Mouse (Mus musculus): ENCODE results near the gene Ceacam19.
A peak's percentile ranks its signal among the peaks of the same experiment; 100 is the strongest.
"Not testable (repeated sequence)": the region's sequence is repeated elsewhere in the genome, so short reads cannot be mapped to it uniquely, and the experiment has no call there.

Gene Ceacam19

GRCm38 (mm10) chr7:19887849-19888248, at the start of gene Ceacam19:
Ceacam19 (minus strand) TSS chr7:19887965.
- DNase-seq, result no peak

- no peak for DNase-seq
Measured at GRCm38 (mm10) chr7:19937229-19937821, 49.6 kb upstream of the Ceacam19 start.

GRCm38 (mm10) chr7:19935961-19936360, 48.2 kb upstream of the Ceacam19 start:
- DNase-seq, result no peak

- DNase-seq, result no peak
Measured at GRCm38 (mm10) chr7:19935171-19935751, 47.5 kb upstream of the Ceacam19 start.

- peak; percentile 61 to 64 for DNase-seq
Measured at GRCm38 (mm10) chr7:19932877-19933809, 45.4 kb upstream of the Ceacam19 start.

- DNase-seq, result peak in 1 of 2 experiments; percentile 23
Measured at GRCm38 (mm10) chr7:19932133-19932876, 44.5 kb upstream of the Ceacam19 start.

- not testable (repeated sequence) for DNase-seq
Measured at GRCm38 (mm10) chr7:19930481-19930880, 42.7 kb upstream of the Ceacam19 start.

- no peak for DNase-seq
Measured at GRCm38 (mm10) chr7:19928486-19928885, 40.7 kb upstream of the Ceacam19 start.

GRCm38 (mm10) chr7:19926849-19927480, 39.2 kb upstream of the Ceacam19 start:
- no peak for DNase-seq

GRCm38 (mm10) chr7:19925376-19925775, 37.6 kb upstream of the Ceacam19 start:
- peak in 1 of 2 experiments; percentile 11 for DNase-seq

GRCm38 (mm10) chr7:19923797-19924196, 36.0 kb upstream of the Ceacam19 start:
- no peak for DNase-seq

- no peak for DNase-seq
Measured at GRCm38 (mm10) chr7:19923354-19923753, 35.6 kb upstream of the Ceacam19 start.

GRCm38 (mm10) chr7:19920506-19921261, 32.9 kb upstream of the Ceacam19 start, which contains the start of gene Pvr:
Pvr (minus strand) TSS chr7:19921160.
- peak; percentile 63 to 66 for DNase-seq

GRCm38 (mm10) chr7:19920166-19920505, 32.4 kb upstream of the Ceacam19 start:
- no peak for DNase-seq

GRCm38 (mm10) chr7:19914558-19914957, 26.8 kb upstream of the Ceacam19 start:
- no peak for DNase-seq

GRCm38 (mm10) chr7:19911695-19912524, 24.1 kb upstream of the Ceacam19 start:
- DNase-seq, result no peak

GRCm38 (mm10) chr7:19911292-19911658, 23.5 kb upstream of the Ceacam19 start:
- DNase-seq, result no peak

GRCm38 (mm10) chr7:19910421-19911291, 22.9 kb upstream of the Ceacam19 start:
- peak; percentile 78 to 85 for DNase-seq

- peak in 1 of 2 experiments; percentile 8 for DNase-seq
Measured at GRCm38 (mm10) chr7:19889881-19890280, 2.1 kb upstream of the Ceacam19 start.

- DNase-seq, result no peak
Measured at GRCm38 (mm10) chr7:19880754-19881153, 7.0 kb downstream of the Ceacam19 start.
